Mouse (Mus musculus) brain, embryonic 14.5 days (tissue): ENCODE measurements at regions not wholly inside any gene's neighbourhood (a gene's known extent, or its start where the extent isn't known, plus 50 kb on each side); places are given as distances from the start of the nearest gene placed in this dataset.

Experiments used
- CTCF ChIP-seq: fragments of 200-500 bp; IDR thresholded peaks from 2 replicates; pipeline ENCODE4 v1.5.1; 2012; ENCODE audit warnings: inconsistent platforms, mild to moderate bottlenecking, moderate library complexity, borderline replicate concordance; ENCODE audit not compliant: insufficient read depth, insufficient read length; ENCODE audit errors: extremely low read depth
- POLR2A ChIP-seq: fragments of 200-500 bp; IDR thresholded peaks from 2 replicates; pipeline ENCODE4 v1.6.1; 2012; ENCODE audit warnings: mild to moderate bottlenecking, inconsistent platforms, borderline replicate concordance; ENCODE audit not compliant: poor library complexity, insufficient read depth, insufficient read length, severe bottlenecking; ENCODE audit errors: extremely low read depth

GRCm38 (mm10) chr8:68961981-68962380 is 246.9 kb upstream of the Zfp930 start:
- no peak for TF ChIP-seq CTCF
- no peak for TF ChIP-seq POLR2A
